Mouse (Mus musculus) gastrocnemius, adult 18-20 months (tissue): Measurements from ENCODE around the gene Csdc2. TPM values are rescaled to one million over a fixed set of nuclear protein-coding genes. Genes with fewer than 3 reads are reported as not detected.
"Not testable (repeated sequence)": the region's sequence is repeated elsewhere in the genome, so short reads cannot be mapped to it uniquely, and the experiment has no call there.

Source experiments
- DNase-seq: peaks from one replicate; pipeline ENCODE4 v3.0.0; 2021; ENCODE audit warnings: low spot score
- total RNA-seq, 2 experiments: library from RNA; stranded (reverse); gene quantifications; 2 replicates each; pipeline ENCODE4 v1.2.3; 2021

Csdc2 gene
- total RNA-seq, 2 experiments from 2014 or later: 1.0 to 1.5 TPM

GRCm38 (mm10) chr15:81954716-81955115 lies 18.2 kb downstream of the Csdc2 start:
- no peak for DNase-seq

- DNase-seq: no peak
These were observed 18.9 kb downstream of the Csdc2 start for GRCm38 (mm10) chr15:81955414-81955813.

GRCm38 (mm10) chr15:81956457-81956856 lies 19.9 kb downstream of the Csdc2 start:
- no peak for DNase-seq

- DNase-seq: no peak
These were observed 21.0 kb downstream of the Csdc2 start for GRCm38 (mm10) chr15:81957598-81957997.

- no peak for DNase-seq
These were observed 22.3 kb downstream of the Csdc2 start for GRCm38 (mm10) chr15:81958906-81959305.

GRCm38 (mm10) chr15:81960171-81961077 lies 23.9 kb downstream of the Csdc2 start, which contains the start of gene Pmm1:
Gene Pmm1, minus strand, starts transcription at chr15:81960930.
- DNase-seq: peak; percentile 98

- DNase-seq: no peak
These were observed 24.5 kb downstream of the Csdc2 start for GRCm38 (mm10) chr15:81961078-81961451.

- DNase-seq: no peak
These were observed 27.7 kb downstream of the Csdc2 start for GRCm38 (mm10) chr15:81964262-81964661.

- no peak for DNase-seq
These were observed 28.5 kb downstream of the Csdc2 start for GRCm38 (mm10) chr15:81964980-81965545.

GRCm38 (mm10) chr15:81966062-81966829 lies 29.7 kb downstream of the Csdc2 start:
- DNase-seq: no peak

- DNase-seq: no peak
These were observed 31.3 kb downstream of the Csdc2 start for GRCm38 (mm10) chr15:81967821-81968220.

- no peak for DNase-seq
These were observed 31.9 kb downstream of the Csdc2 start for GRCm38 (mm10) chr15:81968447-81968846.

- DNase-seq: no peak
These were observed 32.6 kb downstream of the Csdc2 start for GRCm38 (mm10) chr15:81969173-81969572.

GRCm38 (mm10) chr15:81969635-81970034 lies 33.1 kb downstream of the Csdc2 start:
- not testable (repeated sequence) for DNase-seq

GRCm38 (mm10) chr15:81970498-81970897 lies 33.9 kb downstream of the Csdc2 start:
- DNase-seq: not testable (repeated sequence)

GRCm38 (mm10) chr15:81975156-81975555 lies 38.6 kb downstream of the Csdc2 start:
- DNase-seq: not testable (repeated sequence)

- no peak for DNase-seq
These were observed 43.8 kb downstream of the Csdc2 start, which contains the start of gene 1700029P11Rik for GRCm38 (mm10) chr15:81980321-81980720. Gene 1700029P11Rik, plus strand, starts transcription at chr15:81980540.

- no peak for DNase-seq
These were observed 45.6 kb downstream of the Csdc2 start for GRCm38 (mm10) chr15:81982173-81982572.

GRCm38 (mm10) chr15:81985267-81986161 lies 49.0 kb downstream of the Csdc2 start:
- DNase-seq: no peak

GRCm38 (mm10) chr15:81987646-81988045 lies 51.1 kb downstream of the Csdc2 start, which contains the start of gene Xrcc6:
Gene Xrcc6, plus strand, starts transcription at chr15:81987835.
- DNase-seq: no peak
